Mouse (Mus musculus): Measurements from ENCODE around the gene Spaca4.

Spaca4 gene

DNA sequence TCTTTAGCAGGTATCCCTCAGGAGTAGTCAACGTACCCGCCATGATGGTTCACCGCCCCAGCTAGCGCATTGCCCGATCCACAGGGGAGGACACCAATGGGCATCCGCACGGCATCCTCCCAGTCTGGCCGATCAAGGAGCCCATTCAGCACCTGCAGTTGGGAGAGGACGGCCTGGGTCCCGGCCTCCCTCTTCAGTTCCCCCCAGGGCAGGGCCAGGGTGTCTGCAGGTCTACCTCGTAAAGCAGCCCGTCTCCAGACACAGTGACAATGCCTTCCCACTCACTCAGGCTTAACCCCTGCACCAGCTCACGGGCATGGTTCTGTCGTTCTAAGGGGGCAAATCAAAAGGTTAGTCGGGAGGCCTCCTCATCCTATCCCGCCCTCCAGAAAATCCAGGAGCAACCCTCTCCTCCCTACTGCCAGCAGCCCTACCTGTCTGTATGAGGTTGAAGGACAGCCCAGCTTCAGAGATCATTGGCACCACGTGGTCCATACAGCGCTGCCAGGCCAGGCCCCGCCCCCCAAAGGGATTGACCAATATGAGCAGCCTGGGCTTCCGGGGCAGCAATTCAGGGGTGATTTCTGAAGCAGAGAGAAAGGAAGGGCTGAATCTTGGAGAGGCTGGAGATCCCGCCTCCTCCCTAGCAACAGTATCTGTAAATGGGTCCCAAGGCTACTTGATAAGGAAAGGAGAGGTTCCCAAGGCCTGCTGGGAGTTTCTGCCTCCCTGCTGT, 13.4 kb downstream of the Spaca4 start:
- DNase-seq (ENCODE audit: extremely low spot score): no peak

DNA sequence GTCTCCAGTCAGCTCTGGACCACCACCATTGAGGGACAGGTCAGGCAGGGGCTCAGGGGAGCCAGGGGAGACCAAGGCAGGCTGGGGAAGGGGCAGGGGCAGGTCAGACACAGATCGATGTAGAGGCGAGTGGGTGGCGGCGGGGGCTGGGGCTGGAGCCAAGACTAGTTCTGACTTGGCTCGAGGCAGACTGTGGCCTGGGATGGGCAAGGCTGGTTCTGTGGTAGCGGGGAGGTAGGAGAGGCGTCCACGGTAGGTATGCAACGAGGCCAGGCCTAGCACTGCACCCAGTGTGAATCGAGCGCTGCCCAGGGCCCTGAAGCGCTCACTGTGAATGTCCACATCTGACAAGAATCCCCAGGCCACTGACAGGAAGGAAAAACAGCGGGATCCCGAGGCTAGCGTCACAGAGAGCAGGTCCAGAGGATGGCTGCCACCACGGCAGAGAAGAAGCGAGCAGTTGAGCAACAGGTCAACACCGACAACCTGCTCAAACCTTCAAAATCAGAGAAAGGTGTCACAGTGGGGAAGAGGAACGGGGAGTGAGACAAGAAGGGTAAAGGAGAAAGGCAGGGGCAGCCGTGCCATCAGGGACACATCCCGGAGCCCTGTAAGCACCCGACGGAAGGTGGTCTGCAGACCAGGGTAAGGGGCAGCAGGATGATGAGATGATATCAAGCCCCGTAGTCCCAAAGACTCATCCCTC, 14.1 kb downstream of the Spaca4 start:
- DNase-seq (ENCODE audit: extremely low spot score): no peak

DNA sequence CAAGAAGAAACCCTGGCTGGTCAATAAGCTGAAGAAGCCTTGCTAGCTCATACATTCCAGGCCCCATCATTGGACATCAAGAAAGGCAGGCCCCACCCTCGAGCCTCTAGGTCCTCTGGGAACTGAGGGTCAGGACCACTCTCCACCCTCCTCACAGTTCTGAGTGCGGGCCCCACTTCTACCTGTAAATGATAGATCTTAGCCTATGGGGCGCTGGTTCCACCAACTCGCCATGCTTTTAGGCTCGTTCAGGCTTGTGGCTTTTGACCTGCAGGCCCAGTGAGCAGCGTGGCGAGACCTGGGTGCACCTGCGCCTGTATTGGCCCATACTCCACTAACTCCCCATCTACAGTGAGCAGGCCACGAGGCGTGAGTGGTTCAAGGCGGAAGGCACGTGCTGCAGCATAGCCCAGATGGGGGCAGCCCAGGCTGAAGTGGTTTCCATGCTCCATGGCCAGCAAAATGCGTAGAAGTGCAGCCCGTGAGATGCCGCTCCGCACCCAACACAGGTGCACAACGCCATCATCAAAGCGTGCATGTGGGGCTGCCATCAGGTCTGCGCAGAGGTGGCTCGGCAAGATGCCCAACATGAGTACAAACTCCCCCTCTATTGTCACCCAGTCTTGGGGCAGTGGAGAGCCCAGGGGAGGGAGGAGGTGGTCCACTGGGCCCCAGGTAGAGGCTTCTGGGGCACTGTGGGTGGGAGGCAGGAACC, 15.0 kb downstream of the Spaca4 start:
- no peak for DNase-seq (ENCODE audit: extremely low spot score)

DNA sequence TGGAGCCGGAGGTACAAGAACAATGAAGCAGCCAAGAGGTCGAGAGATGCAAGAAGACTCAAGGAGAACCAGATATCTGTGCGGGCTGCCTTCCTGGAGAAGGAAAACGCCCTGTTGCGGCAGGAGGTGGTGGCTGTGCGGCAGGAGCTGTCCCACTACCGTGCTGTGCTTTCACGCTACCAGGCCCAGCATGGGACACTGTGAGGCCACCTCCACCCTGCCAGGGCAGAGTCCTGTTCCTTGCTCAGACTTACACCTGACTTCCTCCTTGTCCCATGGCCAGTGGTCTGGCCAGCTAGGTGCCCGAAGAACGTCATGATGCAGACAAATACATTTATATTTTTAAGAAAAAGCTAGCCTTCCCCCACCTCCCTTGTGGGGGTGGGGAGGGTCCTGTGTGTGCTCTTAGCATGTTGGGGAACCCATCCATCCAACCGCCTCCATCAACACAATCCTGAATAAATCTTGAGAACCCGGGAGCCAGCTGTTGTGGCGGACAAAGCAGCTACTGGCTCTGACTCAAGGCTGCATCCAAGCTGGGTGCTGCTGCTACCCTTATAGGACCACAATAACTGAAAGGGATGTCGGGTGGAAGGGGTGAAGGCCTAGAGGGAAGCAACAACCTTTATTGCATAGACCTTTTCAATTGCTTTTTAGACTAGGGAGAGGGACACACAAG, 15.8 kb downstream of the Spaca4 start:
- DNase-seq (ENCODE audit: extremely low spot score): no peak

DNA sequence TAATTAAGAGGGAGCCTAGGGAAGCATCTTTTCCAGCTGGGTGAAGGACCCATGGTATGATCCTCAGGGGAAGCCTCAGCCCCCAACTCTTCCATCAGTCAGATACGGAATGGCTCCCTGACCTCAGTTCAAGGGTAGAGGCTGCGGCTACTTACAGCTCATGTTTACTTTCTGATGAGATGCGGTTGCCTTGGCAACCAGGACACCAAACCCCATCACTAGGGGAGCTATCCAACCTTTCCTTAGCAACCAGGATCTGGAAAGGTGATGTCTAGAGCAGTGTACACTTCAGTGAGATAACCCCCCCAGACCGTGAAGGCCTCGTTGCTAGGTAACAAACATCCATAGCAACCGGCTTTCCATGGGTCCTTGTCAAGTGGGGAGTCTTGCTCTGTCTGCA, 16.6 kb downstream of the Spaca4 start:
- no peak for DNase-seq (ENCODE audit: extremely low spot score)

DNA sequence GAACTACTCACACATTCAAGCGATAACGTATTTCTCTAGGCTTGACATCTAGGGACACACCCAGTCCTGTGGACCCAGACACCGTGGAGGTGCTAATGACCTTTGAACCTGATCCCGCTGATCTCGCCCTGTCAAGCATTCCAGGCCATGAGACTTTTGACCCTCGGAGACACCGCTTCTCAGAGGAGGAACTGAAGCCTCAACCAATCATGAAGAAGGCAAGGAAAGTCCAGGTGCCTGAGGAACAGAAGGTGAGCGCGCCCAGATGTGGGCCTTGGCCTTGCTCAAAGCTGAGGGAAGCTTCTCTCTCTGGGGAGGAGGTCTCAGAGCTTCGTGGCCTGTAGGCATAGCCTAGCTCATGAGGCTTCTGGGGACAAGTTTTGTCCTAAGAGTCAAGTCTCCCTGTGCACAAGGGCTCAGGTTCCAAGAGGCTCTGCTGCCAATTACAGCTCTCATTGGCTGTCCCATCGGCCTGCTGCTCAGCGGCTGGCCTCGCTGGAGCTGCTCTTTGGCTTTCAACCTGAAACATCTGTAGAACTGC, 17.3 kb downstream of the Spaca4 start:
- DNase-seq (ENCODE audit: extremely low spot score): no peak

DNA sequence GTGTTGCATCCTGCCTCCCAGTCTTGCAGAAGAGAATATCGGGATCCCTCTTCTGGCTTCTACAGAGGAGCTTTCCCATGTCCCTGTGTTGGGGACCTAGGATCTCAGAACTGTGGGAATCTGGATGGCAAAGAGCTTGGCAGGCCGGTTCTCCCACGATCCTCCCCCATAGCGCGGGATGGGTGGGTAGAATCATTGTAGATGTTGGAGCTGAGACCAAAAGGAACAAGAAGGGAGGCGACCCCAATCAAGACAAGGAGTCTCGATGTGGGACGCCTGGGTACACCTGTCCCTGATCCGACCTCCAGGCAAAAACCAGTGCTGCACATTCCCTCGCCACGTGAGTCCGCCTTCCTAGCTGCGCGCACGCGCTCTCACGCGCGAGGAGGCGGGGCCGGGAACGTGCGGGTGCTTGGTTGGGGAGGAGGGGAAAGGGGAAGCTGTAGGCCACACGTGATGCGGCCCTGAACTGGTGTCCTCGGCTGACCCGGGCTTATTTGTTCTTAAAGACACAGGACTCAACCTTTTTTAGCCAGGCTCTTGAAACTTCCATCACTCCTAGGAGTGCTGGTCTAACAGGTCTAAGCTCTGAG, 18.1 kb downstream of the Spaca4 start:
- peak; percentile 93 for DNase-seq (ENCODE audit: extremely low spot score)

DNA sequence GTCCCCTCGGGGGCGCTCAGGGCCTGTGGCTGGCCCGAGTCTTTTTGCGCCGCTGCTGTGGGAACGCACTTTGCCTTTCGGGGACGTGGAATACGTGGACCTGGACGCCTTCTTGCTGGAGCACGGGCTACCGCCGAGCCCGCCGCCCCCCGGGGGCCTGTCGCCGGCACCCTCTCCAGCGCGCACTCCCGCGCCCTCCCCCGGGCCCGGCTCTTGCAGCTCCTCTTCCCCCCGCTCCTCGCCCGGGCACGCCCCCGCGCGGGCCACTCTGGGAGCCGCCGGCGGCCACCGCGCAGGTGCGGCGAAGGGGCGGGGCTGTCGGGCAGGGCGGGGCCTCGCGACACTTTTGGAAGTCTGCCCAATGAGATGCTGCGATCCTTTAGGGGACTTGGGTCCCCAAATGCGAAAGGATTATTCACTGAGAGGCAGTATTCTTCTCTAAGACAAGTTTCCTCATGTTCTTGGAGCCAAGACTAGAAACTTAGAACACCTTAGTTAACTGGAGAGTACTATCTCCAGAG, 18.8 kb downstream of the Spaca4 start:
- peak; percentile 92 for DNase-seq (ENCODE audit: extremely low spot score)

DNA sequence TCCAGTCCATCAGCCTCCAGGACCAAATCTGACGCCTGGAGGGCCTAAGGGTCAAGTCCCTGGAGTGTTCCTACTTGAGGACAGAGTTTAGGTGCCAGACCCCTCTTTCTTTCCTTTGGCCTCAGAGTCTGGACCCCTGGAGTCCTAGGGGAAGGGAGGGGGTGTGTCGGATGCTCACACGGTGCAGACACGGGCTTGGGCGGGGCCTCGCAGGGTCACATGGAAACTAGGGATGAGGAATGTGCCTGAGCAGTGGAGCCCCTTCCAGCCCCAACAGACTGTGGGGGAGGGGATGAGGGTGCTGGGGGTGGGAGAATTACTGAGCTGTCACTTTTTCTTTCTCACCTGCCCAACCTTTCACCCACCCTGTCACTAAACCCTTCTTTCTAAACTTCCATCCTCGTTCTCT, 19.7 kb downstream of the Spaca4 start:
- DNase-seq (ENCODE audit: extremely low spot score): peak; percentile 74

DNA sequence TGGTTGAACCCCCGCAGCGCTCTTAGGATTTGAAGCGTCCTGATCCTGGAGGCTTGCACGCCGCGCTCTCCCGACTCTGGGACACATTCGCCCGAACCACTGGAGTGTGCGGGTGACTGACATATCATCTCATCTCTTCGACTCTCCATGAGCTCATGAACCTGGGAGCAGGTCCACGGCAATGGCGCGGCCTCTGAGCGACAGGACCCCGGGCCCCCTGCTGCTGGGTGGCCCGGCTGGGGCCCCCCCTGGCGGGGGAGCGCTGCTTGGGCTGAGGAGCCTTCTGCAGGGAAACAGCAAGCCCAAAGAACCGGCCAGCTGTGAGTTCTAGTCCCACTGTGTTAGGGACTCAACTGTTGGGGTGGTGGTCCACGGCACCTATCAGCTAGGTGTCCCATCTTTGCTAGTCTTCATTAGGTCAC, 20.2 kb downstream of the Spaca4 start:
- DNase-seq (ENCODE audit: extremely low spot score): no peak

DNA sequence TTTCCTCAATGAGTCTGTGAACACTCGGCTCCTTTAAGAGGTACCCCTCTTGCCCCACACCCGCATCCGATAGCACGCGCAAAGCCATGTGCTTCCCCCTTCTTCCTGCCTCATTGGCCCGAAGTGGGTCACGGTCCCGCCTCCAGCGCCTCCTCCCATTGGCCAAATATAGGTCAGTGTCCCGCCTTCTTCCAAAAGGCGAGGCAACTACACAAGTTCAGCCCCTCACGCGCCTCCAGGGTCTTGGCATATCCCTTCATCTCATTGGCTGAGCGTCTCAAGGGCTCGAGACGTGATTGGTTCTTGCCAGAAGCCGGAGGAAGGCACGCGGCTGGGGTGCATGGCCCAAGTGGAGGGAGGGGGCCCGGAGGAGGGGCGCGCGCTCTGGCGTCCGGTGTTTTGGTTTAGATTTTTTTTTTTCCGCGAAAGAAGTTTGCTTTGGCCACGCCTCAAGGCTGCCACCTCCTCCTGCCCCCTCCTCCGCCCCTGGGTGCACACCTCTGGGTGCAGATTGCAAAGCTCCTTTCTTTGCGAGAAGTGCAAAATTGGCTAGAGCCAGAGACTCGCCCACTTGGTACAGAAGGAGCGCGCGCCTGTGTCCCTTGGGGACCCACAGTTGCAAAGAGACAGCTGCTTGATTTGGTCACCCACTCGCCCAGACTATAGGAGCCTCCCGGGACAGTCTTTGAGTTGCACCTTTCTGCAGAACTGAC, 20.7 kb downstream of the Spaca4 start, which contains the start of gene Dbp:
TSS of gene Dbp (plus strand) at position 359 of the 713 bp plus-strand sequence.
- peak; percentile 99 for DNase-seq (ENCODE audit: extremely low spot score)

DNA sequence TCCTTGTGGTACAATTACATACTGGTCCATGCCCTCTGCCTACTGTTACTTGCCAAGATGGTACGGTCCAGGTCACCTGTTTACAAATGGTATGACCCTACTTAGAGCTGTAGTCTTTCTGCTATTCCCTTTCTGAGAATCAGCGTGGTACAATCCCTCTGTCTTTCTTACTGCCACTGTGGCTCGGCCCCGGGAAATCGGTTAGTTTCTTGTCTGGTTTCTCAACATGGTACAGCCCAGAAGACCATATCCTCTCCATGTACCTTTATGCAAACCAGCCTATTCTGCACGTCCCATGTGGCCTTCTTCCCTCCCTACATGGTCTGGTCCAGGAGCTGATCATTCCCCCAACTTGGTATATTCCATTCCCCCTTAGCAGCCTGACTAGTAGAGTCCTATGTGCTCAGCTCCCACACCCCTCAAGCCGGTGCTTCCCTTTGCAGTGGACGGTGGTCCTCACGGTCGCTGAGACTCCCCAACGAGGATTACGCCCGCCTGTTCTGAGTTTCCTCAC, 21.5 kb downstream of the Spaca4 start:
- peak; percentile 84 for DNase-seq (ENCODE audit: extremely low spot score)

DNA sequence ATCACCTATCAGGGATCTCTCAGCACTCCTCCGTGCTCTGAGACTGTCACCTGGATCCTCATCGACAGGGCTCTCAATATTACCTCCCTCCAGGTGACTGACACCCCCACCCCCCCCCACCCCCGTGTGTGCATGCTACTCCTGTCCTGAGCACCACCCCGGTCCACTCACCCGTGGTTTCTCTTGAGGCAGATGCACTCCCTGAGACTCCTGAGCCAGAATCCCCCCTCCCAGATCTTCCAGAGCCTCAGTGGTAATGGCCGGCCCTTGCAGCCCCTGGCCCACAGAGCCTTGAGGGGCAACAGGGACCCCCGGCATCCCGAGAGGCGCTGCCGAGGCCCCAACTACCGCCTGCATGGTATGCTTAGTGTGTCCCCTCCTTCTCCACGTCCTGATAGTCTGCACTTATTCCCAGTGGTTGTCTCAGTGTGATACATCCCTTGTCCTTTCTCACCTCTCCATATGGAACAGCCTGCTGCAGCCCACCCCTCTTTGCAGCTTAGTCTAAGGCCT, 22.0 kb downstream of the Spaca4 start:
- DNase-seq (ENCODE audit: extremely low spot score): no peak

DNA sequence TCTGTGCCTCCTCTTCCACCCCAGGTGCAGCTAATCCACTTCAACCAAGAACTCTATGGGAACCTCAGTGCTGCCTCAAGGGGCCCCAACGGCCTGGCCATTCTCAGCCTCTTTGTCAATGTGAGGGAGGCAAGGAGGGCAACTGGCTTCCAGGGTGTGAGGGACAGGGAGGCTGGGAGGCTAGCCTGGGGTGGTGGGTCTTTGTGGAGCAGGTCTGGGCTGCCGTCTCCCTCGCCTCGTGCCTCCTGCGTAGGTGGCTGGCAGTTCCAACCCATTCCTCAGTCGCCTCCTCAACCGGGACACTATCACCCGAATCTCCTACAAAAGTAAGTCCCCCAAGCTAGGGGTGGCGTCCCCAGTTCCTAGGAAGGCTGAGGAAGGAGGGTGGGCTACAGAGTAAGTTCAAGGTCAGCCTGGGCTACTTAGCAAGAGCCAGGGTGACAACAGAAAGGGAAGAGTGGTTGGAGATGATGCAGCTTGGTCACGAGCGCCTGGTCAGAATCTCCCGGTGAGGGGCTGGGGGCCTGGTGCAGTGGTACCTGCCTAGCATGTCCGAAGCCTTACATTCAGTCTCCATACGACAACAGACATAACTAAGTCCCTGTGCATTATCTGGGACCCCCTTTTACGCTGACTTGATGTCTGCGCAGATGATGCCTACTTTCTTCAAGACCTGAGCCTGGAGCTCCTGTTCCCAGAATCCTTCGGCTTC, 22.6 kb downstream of the Spaca4 start:
- DNase-seq (ENCODE audit: extremely low spot score): no peak

DNA sequence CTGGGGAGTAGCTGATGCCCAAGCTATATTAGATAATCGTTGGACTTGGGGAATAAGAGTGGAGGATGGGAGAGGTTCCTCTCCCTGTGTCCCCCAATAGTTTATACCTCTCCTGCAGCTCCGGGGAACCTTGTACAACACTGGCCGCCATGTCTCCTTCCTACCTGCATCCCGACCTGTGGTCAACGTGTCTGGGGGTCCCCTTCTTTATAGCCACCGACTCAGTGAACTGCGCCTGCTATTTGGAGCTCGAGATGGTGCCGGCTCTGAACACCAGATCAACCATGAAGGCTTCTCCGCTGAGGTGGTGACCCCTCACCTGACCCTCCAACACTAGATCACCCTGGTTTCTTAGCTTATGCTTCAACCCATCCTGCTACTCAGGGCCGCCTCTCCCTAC, 23.3 kb downstream of the Spaca4 start:
- no peak for DNase-seq (ENCODE audit: extremely low spot score)

DNA sequence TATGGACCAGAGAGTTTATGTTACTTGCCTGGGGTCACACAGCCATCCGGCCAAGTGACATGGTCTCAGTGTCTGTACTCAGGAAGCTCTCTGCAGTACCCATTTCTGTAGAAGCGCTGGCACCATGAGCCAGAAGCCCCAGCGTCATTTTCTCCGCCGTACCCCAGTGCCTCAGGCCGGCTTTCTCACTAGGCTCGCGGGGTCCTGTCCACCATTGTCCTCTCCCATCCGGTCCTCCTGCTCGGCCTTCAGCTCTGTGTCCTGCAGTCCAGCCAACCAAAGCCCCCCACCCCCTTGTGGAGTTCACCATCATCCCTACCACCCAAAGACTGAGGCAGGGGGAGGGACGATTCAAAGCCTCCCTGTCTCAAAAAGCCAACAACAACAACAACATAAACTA, 24.0 kb downstream of the Spaca4 start:
- DNase-seq (ENCODE audit: extremely low spot score): no peak

DNA sequence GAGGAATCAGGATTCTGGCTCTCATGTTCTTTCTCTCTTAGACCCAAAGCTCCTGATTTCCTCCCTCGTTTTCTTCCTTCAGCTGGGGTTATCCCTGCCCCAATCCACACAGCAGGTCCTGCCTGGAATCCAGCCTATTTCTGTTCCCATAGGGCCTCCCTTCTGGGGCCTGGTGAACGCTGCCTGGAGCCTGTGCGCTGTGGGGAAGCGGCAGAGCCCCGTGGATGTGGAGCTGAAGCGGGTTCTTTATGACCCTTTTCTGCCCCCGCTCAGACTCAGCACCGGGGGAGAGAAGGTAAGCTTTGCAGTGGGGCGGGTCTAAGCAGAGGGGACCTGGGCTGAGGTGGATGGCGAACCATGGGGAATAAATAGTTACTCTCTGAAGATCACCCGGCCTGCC, 24.5 kb downstream of the Spaca4 start:
- DNase-seq (ENCODE audit: extremely low spot score): no peak

DNA sequence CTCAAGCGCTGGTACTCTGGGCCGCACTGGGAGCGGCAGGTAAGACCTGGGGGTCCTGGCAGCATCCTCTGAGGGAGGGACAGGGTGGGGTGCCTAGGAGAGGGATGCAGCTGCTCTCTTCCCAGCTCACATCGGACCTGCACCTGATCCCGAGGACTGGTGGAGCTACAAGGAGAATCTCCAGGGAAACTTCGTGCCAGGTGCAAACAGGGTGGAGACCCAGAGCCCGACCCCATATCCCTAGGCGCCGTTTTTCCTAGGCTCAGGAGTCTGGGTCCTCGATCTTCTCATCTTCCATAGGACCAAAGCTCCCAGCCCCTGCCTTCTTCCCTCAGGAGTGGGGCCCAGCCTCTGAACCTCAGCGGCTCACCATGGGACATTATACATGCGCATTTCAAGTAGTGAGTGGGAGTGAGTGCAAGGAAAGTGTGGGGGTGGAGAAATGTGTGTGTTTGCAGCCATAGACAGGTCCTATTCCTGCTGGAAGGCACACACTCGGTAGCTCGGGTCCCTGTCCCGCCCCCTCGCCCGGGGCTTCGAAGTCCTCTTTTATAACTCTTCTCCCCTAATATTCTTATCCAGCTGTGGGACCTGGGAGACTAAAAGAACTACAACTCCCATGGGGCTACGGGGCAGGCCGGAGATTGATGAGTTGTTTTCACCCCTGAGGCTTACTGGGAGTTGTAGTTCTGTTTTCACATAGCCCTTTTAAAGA, 25.2 kb downstream of the Spaca4 start:
- DNase-seq (ENCODE audit: extremely low spot score): peak; percentile 82
